Mouse (Mus musculus) forebrain, embryonic 10.5 days (tissue): Measurements from ENCODE around the gene Mfsd4b3. TPM values are rescaled to one million over a fixed set of nuclear protein-coding genes. Genes with fewer than 3 reads are reported as not detected.
A peak's percentile ranks its signal among the peaks of the same experiment; 100 is the strongest.

Experiments used
- DNase-seq: peaks from one replicate; pipeline ENCODE4 v3.0.0-alpha.2; 2017; ENCODE audit warnings: low spot score; ENCODE audit errors: extremely low spot score
- H3K27ac ChIP-seq: fragments of 300-500 bp; sonication (generic); 2 replicates; pipeline ENCODE4 v1.5.1; 2016; ENCODE audit warnings: mild to moderate bottlenecking
- H3K27me3 ChIP-seq: fragments of 300-500 bp; sonication (generic); 2 replicates; pipeline ENCODE4 v1.6.1; 2016; ENCODE audit warnings: mild to moderate bottlenecking; ENCODE audit not compliant: poor library complexity, severe bottlenecking
- H3K36me3 ChIP-seq: fragments of 300-500 bp; sonication (generic); replicated peaks from 2 replicates; pipeline ENCODE4 v1.6.1; 2016; ENCODE audit warnings: mild to moderate bottlenecking, moderate library complexity
- H3K4me1 ChIP-seq: fragments of 300-500 bp; sonication (generic); 2 replicates; pipeline ENCODE4 v1.6.1; 2016
- H3K4me3 ChIP-seq: fragments of 300-500 bp; sonication (generic); 2 replicates; pipeline ENCODE4 v1.5.1; 2016; ENCODE audit warnings: mild to moderate bottlenecking, moderate library complexity
- H3K9me3 ChIP-seq: fragments of 300-500 bp; sonication (generic); 2 replicates; pipeline ENCODE4 v1.6.1; 2016; ENCODE audit warnings: mild to moderate bottlenecking, moderate library complexity
- WGBS: fragments of 180-500 bp; shearing (Covaris S2); methylation state at CpG from one replicate; pipeline ENCODE4 v1.1.7; 2016; 5-methylcytosine and 5-hydroxymethylcytosine counted together
- polyA plus RNA-seq: library from polyadenylated mRNA; unstranded; fragments of >200 nt; fragmentation: Nextera tagmentation; extraction: Ambion mirVana; gene quantifications from 2 replicates; pipeline ENCODE4 v1.2.1, GENCODE M21; 2016

Gene Mfsd4b3
- polyA plus RNA-seq, 1 experiment from 2014 or later: not detected

- no peak for DNase-seq
- Histone ChIP-seq H3K4me1 (no peaks in the 10 kb centered on the region), H3K4me3 (no peak overlapping the region), H3K9me3 (no peaks in the 10 kb centered on the region), H3K27ac (no peak overlapping the region), H3K36me3 (no peaks in the 10 kb centered on the region), H3K27me3 (no peaks in the 10 kb centered on the region)
- WGBS: 85% methylated on average over 10 of the region's 10 CpGs
Observed at GRCm38 (mm10) chr10:39906799-39907658, 52.9 kb downstream of the Mfsd4b3 start.

DNA sequence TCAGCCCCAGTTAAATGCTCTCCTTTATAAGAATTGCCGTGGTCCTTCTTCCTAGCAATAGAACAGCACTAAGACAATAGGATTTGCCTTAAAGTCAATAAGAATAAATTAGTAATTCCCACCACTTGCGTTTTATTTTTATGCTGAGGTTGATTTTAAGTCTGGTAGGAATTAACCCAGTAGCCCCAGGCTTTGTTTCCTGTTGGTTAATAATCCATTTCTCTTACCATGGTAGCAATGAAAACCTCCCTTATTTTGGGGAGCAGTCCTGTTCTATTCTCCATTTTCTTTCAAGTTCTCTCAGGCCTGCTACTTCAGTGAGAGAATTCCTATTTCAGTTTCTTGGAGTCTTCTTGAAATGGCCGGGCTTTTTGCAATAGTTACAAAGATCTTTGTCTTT lies 55.8 kb downstream of the Mfsd4b3 start:
- Histone ChIP-seq H3K27ac (no peak overlapping the region), H3K9me3 (no peaks in the 10 kb centered on the region), H3K27me3 (no peaks in the 10 kb centered on the region), H3K36me3 (no peaks in the 10 kb centered on the region), H3K4me1 (peaks cover 6% of the 10 kb centered on the region), H3K4me3 (no peak overlapping the region)
- no peak for DNase-seq
- WGBS: 76% methylated on average over 3 of the region's 3 CpGs

GRCm38 (mm10) chr10:39898874-39899371 lies 61.0 kb downstream of the Mfsd4b3 start, which contains the start of gene Mfsd4b4:
TSS of gene Mfsd4b4 (minus strand) at chr10:39899238.
- Histone ChIP-seq H3K27ac (peak within 1 kb of the TSS; percentile 97), H3K4me3 (peak within 1 kb of the TSS; percentile 83), H3K36me3 (no peaks in the 10 kb centered on the region), H3K4me1 (peaks cover 21% of the 10 kb centered on the region), H3K27me3 (no peaks in the 10 kb centered on the region), H3K9me3 (no peaks in the 10 kb centered on the region)
- WGBS: under 1% methylated on average over 41 of the region's 41 CpGs
- DNase-seq: peak; percentile 92

Other genes starting within 250 kb of the Mfsd4b3 start
- gene Rev3l, start 228.0 kb downstream of the Mfsd4b3 start, polyA plus RNA-seq: 11.6 and 13.9 TPM in 2 replicates
- 5.0 and 5.6 TPM in 2 replicates for gene Mfsd4b4, start 60.9 kb downstream of the Mfsd4b3 start, polyA plus RNA-seq
- gene Mfsd4b2, start 33.2 kb downstream of the Mfsd4b3 start, polyA plus RNA-seq: not detected in 2 replicates
- gene Mfsd4b5, start 26.5 kb upstream of the Mfsd4b3 start, polyA plus RNA-seq: not detected in 2 replicates
- gene Mfsd4b1, start 65.1 kb upstream of the Mfsd4b3 start, polyA plus RNA-seq: 0.12 TPM in 1 of 2 replicates, not detected in the other
- gene Slc16a10, start 182.1 kb upstream of the Mfsd4b3 start, polyA plus RNA-seq: 5.9 and 6.3 TPM in 2 replicates